Mouse (Mus musculus) olfactory bulb, adult 2 months (tissue): ENCODE results near the gene Dcbld2.

ENCODE experiments used
- CTCF ChIP-seq: fragments of 200-500 bp; IDR thresholded peaks from 2 replicates; pipeline ENCODE4 v1.5.1; 2012; ENCODE audit warnings: low read depth, mild to moderate bottlenecking, low read length, moderate library complexity; ENCODE audit not compliant: insufficient read depth
- POLR2A ChIP-seq: fragments of 200-500 bp; IDR thresholded peaks from 2 replicates; pipeline ENCODE4 v1.6.1; 2012; ENCODE audit warnings: mild to moderate bottlenecking, low read depth, low read length, moderate library complexity; ENCODE audit not compliant: insufficient read depth

- TF ChIP-seq CTCF (no peak), POLR2A (no peak)
Measured at GRCm38 (mm10) chr16:58479898-58480448, 71.7 kb downstream of the Dcbld2 start.
